Mouse (Mus musculus): ENCODE measurements at regions not wholly inside any gene's neighbourhood (a gene's known extent, or its start where the extent isn't known, plus 50 kb on each side); places are given as distances from the start of the nearest gene placed in this dataset.

- TF ChIP-seq TCF12 (IDR thresholded peaks at IDR 0.05; ENCODE audit: insufficient read depth, poor library complexity, severe bottlenecking) (no peak), E2F4 (IDR thresholded peaks at IDR 0.05; ENCODE audit: insufficient read depth) (no peak), POLR2A (IDR thresholded peaks at IDR 0.05; ENCODE audit: insufficient read length, low read depth) (no peak), USF1 (IDR thresholded peaks at IDR 0.05; ENCODE audit: low read depth) (no peak), MYOG (IDR thresholded peaks at IDR 0.05; ENCODE audit: control insufficient read depth in 1 of 3, insufficient read depth in 1 of 3, insufficient read length in 2 of 3, low read depth in 2 of 3) (no peak), POLR2AphosphoS2 (IDR thresholded peaks at IDR 0.05; ENCODE audit: insufficient read length, low read depth) (no peak), CEBPB (IDR thresholded peaks at IDR 0.05; ENCODE audit: insufficient read depth, poor library complexity, severe bottlenecking) (no peak), MAX (IDR thresholded peaks at IDR 0.05; ENCODE audit: low read depth) (no peak), MYOD1 (IDR thresholded peaks at IDR 0.05; ENCODE audit: control insufficient read depth in 1 of 3, insufficient read length in 2 of 3, low read depth in 2 of 3) (no peak), REST (IDR thresholded peaks at IDR 0.05; ENCODE audit: insufficient read depth, insufficient read length) (no peak), TCF3 (IDR thresholded peaks at IDR 0.05; ENCODE audit: insufficient read length, low read depth) (no peak), SRF (IDR thresholded peaks at IDR 0.05; ENCODE audit: control insufficient read depth, insufficient read length, low read depth) (no peak)
Observed at GRCm38 (mm10) chr6:143365840-143366239, 198.8 kb downstream of the Etnk1 start.
